Mouse (Mus musculus): Measurements from ENCODE around the gene Iqcd.
A peak's percentile ranks its signal among the peaks of the same experiment; 100 is the strongest.

The Iqcd gene

GRCm38 (mm10) chr5:120574469-120575063, 14.2 kb upstream of the Iqcd start:
- DNase-seq, result no peak

- DNase-seq, result peak; percentile 54 to 75
Measured at GRCm38 (mm10) chr5:120576781-120577301, 12.0 kb upstream of the Iqcd start.

- DNase-seq, result peak; percentile 80 to 84
Measured at GRCm38 (mm10) chr5:120577935-120578441, 10.8 kb upstream of the Iqcd start.

- peak; percentile 77 to 84 for DNase-seq
Measured at GRCm38 (mm10) chr5:120578504-120579081, 10.2 kb upstream of the Iqcd start.

- peak; percentile 57 to 67 for DNase-seq
Measured at GRCm38 (mm10) chr5:120579211-120579897, 9.5 kb upstream of the Iqcd start.

GRCm38 (mm10) chr5:120579898-120580626, 8.8 kb upstream of the Iqcd start:
- DNase-seq, result peak in 1 of 2 experiments; percentile 55

- no peak for DNase-seq
Measured at GRCm38 (mm10) chr5:120582002-120582401, 6.8 kb upstream of the Iqcd start.

GRCm38 (mm10) chr5:120583511-120583910, 5.3 kb upstream of the Iqcd start:
- DNase-seq, result no peak

- DNase-seq, result no peak
Measured at GRCm38 (mm10) chr5:120584968-120585367, 3.8 kb upstream of the Iqcd start.

- peak; percentile 42 to 43 for DNase-seq
Measured at GRCm38 (mm10) chr5:120586741-120587615, 1.8 kb upstream of the Iqcd start.

GRCm38 (mm10) chr5:120587616-120587926, 1.2 kb upstream of the Iqcd start:
- peak; percentile 60 to 68 for DNase-seq

GRCm38 (mm10) chr5:120587940-120588568, 762 bp upstream of the Iqcd start:
- DNase-seq, result no peak

- peak in 1 of 2 experiments; percentile 42 for DNase-seq
Measured at GRCm38 (mm10) chr5:120590356-120591010, 1.7 kb downstream of the Iqcd start.

GRCm38 (mm10) chr5:120592141-120592540, 3.3 kb downstream of the Iqcd start:
- no peak for DNase-seq

GRCm38 (mm10) chr5:120594485-120594884, 5.7 kb downstream of the Iqcd start:
- DNase-seq, result no peak

- no peak for DNase-seq
Measured at GRCm38 (mm10) chr5:120599625-120600024, 10.8 kb downstream of the Iqcd start.

- DNase-seq, result peak in 1 of 2 experiments; percentile 31
Measured at GRCm38 (mm10) chr5:120600946-120601668, 12.3 kb downstream of the Iqcd start.

- DNase-seq, result no peak
Measured at GRCm38 (mm10) chr5:120602210-120602609, 13.4 kb downstream of the Iqcd start.

- no peak for DNase-seq
Measured at GRCm38 (mm10) chr5:120603515-120603914, 14.7 kb downstream of the Iqcd start.

GRCm38 (mm10) chr5:120604839-120605238, 16.0 kb downstream of the Iqcd start:
- DNase-seq, result peak; percentile 81 to 83

Measured in thymus, postnatal 36 days (tissue).